Mouse (Mus musculus) heart, postnatal 0 days (tissue): ENCODE measurements at regions not wholly inside any gene's neighbourhood (a gene's known extent, or its start where the extent isn't known, plus 50 kb on each side); places are given as distances from the start of the nearest gene placed in this dataset.
"Not testable (repeated sequence)": the region's sequence is repeated elsewhere in the genome, so short reads cannot be mapped to it uniquely, and the experiment has no call there.

Experiments used
- ATAC-seq: fragments of 200-750 bp; cut with Nextera tagmentation; 2 replicates; pipeline ENCODE4 v1.8.0; 2017; ENCODE audit warnings: low read depth, moderate number of reproducible peaks, moderate library complexity; ENCODE audit not compliant: insufficient read depth
- DNase-seq: peaks from one replicate; pipeline ENCODE4 v3.0.0-alpha.2; 2016; ENCODE audit warnings: low spot score
- H3K27ac ChIP-seq: fragments of 300-500 bp; sonication (generic); 2 replicates; pipeline ENCODE4 v1.5.1; 2014; ENCODE audit warnings: low read depth, mild to moderate bottlenecking
- H3K27me3 ChIP-seq: fragments of 300-500 bp; sonication (generic); 2 replicates; pipeline ENCODE4 v1.6.1; 2014; ENCODE audit warnings: low read length, mixed read lengths; ENCODE audit not compliant: control insufficient read depth, insufficient read depth
- H3K36me3 ChIP-seq: fragments of 300-500 bp; sonication (generic); replicated peaks from 2 replicates; pipeline ENCODE4 v1.6.1; 2014; ENCODE audit warnings: low read length, mixed read lengths; ENCODE audit not compliant: control insufficient read depth, insufficient read depth
- H3K4me1 ChIP-seq: fragments of 300-500 bp; sonication (generic); 2 replicates; pipeline ENCODE4 v1.6.1; 2014; ENCODE audit warnings: antibody characterized with exemption; ENCODE audit not compliant: control insufficient read depth, insufficient read depth
- H3K4me2 ChIP-seq: fragments of 300-500 bp; sonication (generic); 2 replicates; pipeline ENCODE4 v1.6.1; 2014; ENCODE audit warnings: low read depth, mild to moderate bottlenecking, low read length, moderate library complexity
- H3K4me3 ChIP-seq: fragments of 300-500 bp; sonication (generic); 2 replicates; pipeline ENCODE4 v1.5.1; 2014; ENCODE audit warnings: low read depth, low read length
- H3K9ac ChIP-seq: fragments of 300-500 bp; sonication (generic); replicated peaks from 2 replicates; pipeline ENCODE4 v1.6.1; 2014; ENCODE audit warnings: low read depth, low read length, mixed read lengths
- H3K9me3 ChIP-seq: fragments of 300-500 bp; sonication (generic); replicated peaks from 2 replicates; pipeline ENCODE4 v1.6.1; 2016; ENCODE audit warnings: low read length; ENCODE audit not compliant: control insufficient read depth
- CTCF ChIP-seq: IDR thresholded peaks from 2 replicates; pipeline ENCODE4 v1.5.1; 2016; ENCODE audit warnings: antibody characterized with exemption, control low read depth, low read depth
- EP300 ChIP-seq: IDR thresholded peaks from 2 replicates; pipeline ENCODE4 v1.6.1; 2016; ENCODE audit warnings: antibody characterized with exemption, low read depth
- WGBS: fragments of 180-500 bp; shearing (Covaris S2); extraction: QIAGEN DNeasy Blood & Tissue Kit; methylation state at CpG from one replicate; pipeline ENCODE4 v1.1.7; 2014; 5-methylcytosine and 5-hydroxymethylcytosine counted together

GRCm38 (mm10) chr5:45336801-45337200 lies 113.2 kb downstream of the Qdpr start:
- Histone ChIP-seq H3K9me3 (no peaks in the 10 kb centered on the region), H3K36me3 (no peaks in the 10 kb centered on the region), H3K4me3 (no peak overlapping the region), H3K27me3 (no peaks in the 10 kb centered on the region), H3K27ac (no peak overlapping the region), H3K9ac (no peak overlapping the region), H3K4me1 (no peaks in the 10 kb centered on the region), H3K4me2 (no peak overlapping the region)
- WGBS = 42% methylated on average over 2 of the region's 2 CpGs
- no peak for ATAC-seq
- TF ChIP-seq EP300 = no peak
- TF ChIP-seq CTCF = no peak
- DNase-seq = no peak

GRCm38 (mm10) chr5:45324468-45324867 lies 125.6 kb downstream of the Qdpr start:
- not testable (repeated sequence) for H3K4me2 ChIP-seq, H3K27ac ChIP-seq, DNase-seq, H3K27me3 ChIP-seq, H3K4me3 ChIP-seq, H3K9me3 ChIP-seq, H3K4me1 ChIP-seq, ATAC-seq, H3K36me3 ChIP-seq, H3K9ac ChIP-seq
- 39% methylated on average over 2 of the region's 2 CpGs for WGBS

- H3K36me3 ChIP-seq = no peaks in the 10 kb centered on the region
- ATAC-seq (no peak), DNase-seq (no peak)
- 64% methylated on average over 4 of the region's 4 CpGs for WGBS
- H3K27ac ChIP-seq = no peak overlapping the region
- H3K9ac ChIP-seq = no peak overlapping the region
- H3K4me3 ChIP-seq = no peak overlapping the region
- no peaks in the 10 kb centered on the region for H3K4me1 ChIP-seq
- no peaks in the 10 kb centered on the region for H3K9me3 ChIP-seq
- no peaks in the 10 kb centered on the region for H3K27me3 ChIP-seq
- no peak overlapping the region for H3K4me2 ChIP-seq
- no peak for TF ChIP-seq CTCF
- TF ChIP-seq EP300 = no peak
These were observed 126.5 kb downstream of the Qdpr start for GRCm38 (mm10) chr5:45323500-45323899.

GRCm38 (mm10) chr5:45318026-45318425 lies 132.0 kb downstream of the Qdpr start:
- Histone ChIP-seq H3K27me3 (no peaks in the 10 kb centered on the region), H3K36me3 (no peaks in the 10 kb centered on the region), H3K4me3 (no peak overlapping the region), H3K4me1 (no peaks in the 10 kb centered on the region), H3K27ac (no peak overlapping the region), H3K4me2 (no peak overlapping the region), H3K9me3 (no peaks in the 10 kb centered on the region), H3K9ac (no peak overlapping the region)
- no peak for DNase-seq
- TF ChIP-seq EP300 (no peak), CTCF (no peak)
- WGBS = 45% methylated on average over 2 of the region's 2 CpGs
- no peak for ATAC-seq

- no peak for TF ChIP-seq EP300
- DNase-seq (peak; percentile 22), ATAC-seq (peak; percentile 24; the same call in 1 of the 2 replicates)
- Histone ChIP-seq H3K4me3 (no peak overlapping the region), H3K27me3 (no peaks in the 10 kb centered on the region), H3K9me3 (no peaks in the 10 kb centered on the region), H3K4me1 (no peaks in the 10 kb centered on the region), H3K27ac (peak overlapping the region; percentile 58), H3K36me3 (no peaks in the 10 kb centered on the region), H3K4me2 (no peak overlapping the region), H3K9ac (no peak overlapping the region)
- WGBS = 42% methylated on average over 1 of the region's 1 CpGs
These were observed 148.9 kb downstream of the Qdpr start for GRCm38 (mm10) chr5:45301120-45301519.

GRCm38 (mm10) chr5:45298872-45299271 lies 151.2 kb downstream of the Qdpr start:
- ATAC-seq = no peak
- no peaks in the 10 kb centered on the region for H3K9me3 ChIP-seq
- WGBS = 24% methylated on average over 2 of the region's 2 CpGs
- no peaks in the 10 kb centered on the region for H3K4me1 ChIP-seq
- H3K9ac ChIP-seq = no peak overlapping the region
- TF ChIP-seq EP300 = no peak
- H3K4me3 ChIP-seq = no peak overlapping the region
- H3K27ac ChIP-seq = no peak overlapping the region
- DNase-seq = no peak
- no peaks in the 10 kb centered on the region for H3K27me3 ChIP-seq
- no peaks in the 10 kb centered on the region for H3K36me3 ChIP-seq
- H3K4me2 ChIP-seq = no peak overlapping the region
